Mouse (Mus musculus) lung, postnatal 4 days (tissue): ENCODE data around the gene Cdc25a.

ENCODE experiments used
- DNase-seq, 2 experiments: peaks; one replicate each; pipeline ENCODE4 v3.0.0; 2021

Gene Cdc25a

DNA sequence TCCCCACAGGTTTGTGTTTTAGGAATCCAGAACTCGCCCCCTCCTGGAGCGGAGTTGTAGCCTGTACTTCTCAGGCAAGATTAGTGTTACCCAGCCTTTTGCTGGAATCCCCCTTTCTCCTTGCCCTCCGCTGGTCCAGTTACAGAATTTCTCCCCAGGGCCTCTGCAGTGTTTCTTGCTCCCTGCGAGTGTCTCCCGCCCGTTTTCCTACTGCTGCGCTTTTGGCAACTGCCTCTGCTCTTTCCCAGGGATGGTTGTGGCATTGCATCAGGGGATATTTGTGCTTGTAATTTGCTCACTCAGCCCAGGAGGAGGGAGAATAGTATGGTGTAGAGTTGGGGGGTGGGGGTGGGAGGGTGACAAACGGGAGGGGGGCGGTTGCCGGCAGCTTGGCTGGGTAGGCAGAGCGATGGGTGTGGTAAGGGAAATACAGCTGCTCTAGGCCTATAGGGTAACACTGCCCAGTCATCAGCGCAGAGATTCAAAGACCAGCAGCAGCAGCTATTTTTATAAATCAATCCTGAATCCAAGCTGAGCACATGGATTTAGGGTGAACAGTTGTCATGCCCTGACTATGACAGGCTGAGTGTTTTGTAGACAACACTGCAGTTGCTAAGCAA lies 57.5 kb downstream of the Cdc25a start:
- peak; percentile 65 to 83 for DNase-seq

DNA sequence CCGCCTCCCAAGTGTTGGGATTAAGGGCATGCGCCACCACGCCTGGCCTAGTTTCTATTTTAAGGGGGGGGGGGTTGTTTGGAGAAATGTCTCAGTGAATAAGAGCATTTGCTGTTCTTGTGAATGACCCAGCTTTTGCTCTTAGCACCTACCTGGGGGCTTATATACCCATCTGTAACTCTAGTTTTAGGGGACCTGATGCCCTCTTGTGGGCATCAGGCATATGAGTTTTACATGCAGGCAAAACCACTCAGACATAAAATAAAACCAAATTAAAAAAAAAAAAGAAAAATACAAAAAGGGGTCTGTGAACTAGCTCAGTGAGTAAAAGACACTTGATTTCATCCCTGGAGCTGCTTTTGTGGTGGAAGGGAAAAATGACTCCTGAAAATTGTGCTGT lies 64.0 kb downstream of the Cdc25a start:
- DNase-seq: no peak

DNA sequence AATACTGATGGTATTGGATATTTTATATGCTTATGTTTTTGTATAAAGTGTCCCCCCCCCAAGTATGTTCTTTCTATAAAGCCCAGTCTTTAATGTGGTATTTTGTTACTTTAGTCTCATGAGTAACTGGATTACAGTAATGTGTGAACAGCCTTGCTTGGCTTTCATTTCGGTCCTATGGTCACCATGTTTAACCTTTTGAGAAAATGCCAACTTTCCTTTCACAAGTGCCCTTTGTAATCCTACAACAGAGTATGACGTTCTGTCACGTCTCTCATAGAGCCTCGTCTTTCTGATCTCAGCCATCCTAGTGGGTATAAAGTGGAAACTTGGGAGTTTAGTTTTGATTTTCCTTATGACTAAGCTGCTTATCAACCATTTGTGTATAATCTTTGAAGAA lies 67.4 kb downstream of the Cdc25a start:
- DNase-seq: no peak
